Mouse (Mus musculus): ENCODE data around the gene Urgcp.

DNA sequence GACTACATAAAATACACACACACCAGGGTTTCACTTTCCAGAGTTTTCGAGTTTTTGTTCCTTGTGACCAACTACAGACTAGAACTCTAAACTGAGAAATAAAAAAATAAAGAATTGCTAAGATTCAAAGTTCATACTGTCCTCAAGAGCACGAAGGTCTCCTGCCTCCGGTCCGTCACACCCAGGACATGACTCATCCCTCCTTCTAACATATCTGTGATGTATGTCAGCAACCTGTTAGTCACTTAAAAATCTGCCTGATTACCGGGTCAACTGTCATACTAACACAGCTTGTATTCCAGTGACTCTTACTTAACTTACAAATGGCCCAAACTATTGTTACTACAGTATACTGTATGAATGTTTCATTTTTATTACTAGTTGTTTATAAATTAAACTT is 25.0 kb downstream of the Urgcp start:
- TF ChIP-seq POLR2A (IDR thresholded peaks at IDR 0.05; ENCODE audit: borderline replicate concordance, control insufficient read depth, low read depth, low read length), result no peak
- no peak for TF ChIP-seq CTCF (IDR thresholded peaks at IDR 0.05; ENCODE audit: control insufficient read depth, insufficient read depth, low read length)

Data from bone marrow, adult 2 months (tissue).